15 mouse cellular contexts compared by ENCODE assay signal in the genomic region with DNA sequence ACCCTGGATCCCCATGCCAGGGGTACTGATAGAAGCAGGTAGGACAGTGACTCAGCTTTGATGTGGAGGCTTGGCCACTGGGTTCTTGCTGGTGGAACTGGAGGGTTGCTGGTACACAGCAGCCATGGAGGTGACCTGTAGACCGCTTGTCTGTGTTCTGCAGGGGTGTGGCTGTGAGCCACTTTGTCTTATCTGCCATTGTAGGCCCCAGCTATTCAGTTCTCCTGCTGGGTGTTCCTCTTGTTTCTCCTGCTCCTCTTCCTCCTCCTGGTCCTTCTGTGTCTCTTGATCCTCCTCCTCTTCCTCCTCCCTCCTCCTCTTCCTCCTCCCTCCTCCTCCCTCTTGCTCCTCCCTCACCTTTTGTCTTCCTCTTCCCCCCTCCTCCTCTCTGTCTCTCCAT.
DNase-seq lines count a peak whose midpoint lies in the region; ATAC-seq and TF ChIP-seq lines count a peak whose summit lies in the region.
"Had no signal": no experiment of that assay in that cellular context is flagged by ENCODE, and none has a peak within 500 bp of the region (broad histone marks: within the 10 kb centered on the region; RNA-seq: fewer than 3 reads in every experiment).

No protein-coding gene starts in this region.

- no peak overlapping the region for H3K9ac ChIP-seq in heart, embryonic 15.5 days
- H3K9ac ChIP-seq in heart, adult 2 months (ENCODE audit: low read depth, low read length), result no peak overlapping the region
- peak overlapping the region; percentile 50 for H3K9ac ChIP-seq in liver, embryonic 13.5 days
- no peak overlapping the region for H3K9ac ChIP-seq in midbrain, embryonic 16.5 days (ENCODE audit: low read depth, low read length)
- H3K9ac ChIP-seq: embryonic facial prominence, embryonic 13.5 days had no signal

- H3K9me3 ChIP-seq in heart, embryonic 15.5 days (replicated peaks), result no peaks in the 10 kb centered on the region
- no peaks in the 10 kb centered on the region for H3K9me3 ChIP-seq in E14TG2a.4 (ENCODE audit: low read length)
- no peaks in the 10 kb centered on the region for H3K9me3 ChIP-seq in G1E (replicated peaks)
- H3K9me3 ChIP-seq in liver, embryonic 13.5 days (replicated peaks), result no peaks in the 10 kb centered on the region
- H3K9me3 ChIP-seq in midbrain, embryonic 16.5 days (replicated peaks; ENCODE audit: control insufficient read depth, low read length, poor library complexity, severe bottlenecking), result no peaks in the 10 kb centered on the region
- H3K9me3 ChIP-seq: embryonic facial prominence, embryonic 13.5 days had no signal

- H3K4me2 ChIP-seq in heart, embryonic 15.5 days, result no peak overlapping the region
- peak overlapping the region; percentile 42 for H3K4me2 ChIP-seq in liver, embryonic 13.5 days
- H3K4me2 ChIP-seq in midbrain, embryonic 16.5 days (ENCODE audit: low read length), result no peak overlapping the region
- H3K4me2 ChIP-seq: embryonic facial prominence, embryonic 13.5 days had no signal

- H3K79me2 ChIP-seq in heart, adult 2 months (replicated peaks; ENCODE audit: control insufficient read depth, insufficient read depth, low read length), result peaks cover 2% of the 10 kb centered on the region; the same call in 1 of the 2 replicates

- TF ChIP-seq EP300 in heart, adult 2 months (IDR thresholded peaks at IDR 0.05; ENCODE audit: insufficient read depth, low read depth, low read length), result no peak

- whole genome bisulfite sequencing in heart, embryonic 15.5 days, result 46% methylated on average over 1 of the region's 1 CpGs
- WGBS in heart, adult 2 months, result 65% methylated on average over 1 of the region's 1 CpGs
- WGBS in liver, embryonic 13.5 days (ENCODE audit: insufficient replicate concordance), result 6% methylated on average over 1 of the region's 1 CpGs
- WGBS in midbrain, embryonic 16.5 days, result 81% methylated on average over 1 of the region's 1 CpGs

- H3K36me3 ChIP-seq in heart, embryonic 15.5 days, result no peaks in the 10 kb centered on the region
- no peaks in the 10 kb centered on the region for H3K36me3 ChIP-seq in heart, adult 2 months (ENCODE audit: control insufficient read depth, insufficient read depth, low read length)
- H3K36me3 ChIP-seq in E14TG2a.4 (ENCODE audit: insufficient read depth, low read length) (no peaks in the 10 kb centered on the region), G1E (replicated peaks) (peaks cover 56% of the 10 kb centered on the region)
- H3K36me3 ChIP-seq in liver, embryonic 13.5 days, result peaks cover 24% of the 10 kb centered on the region
- no peaks in the 10 kb centered on the region for H3K36me3 ChIP-seq in midbrain, embryonic 16.5 days (ENCODE audit: control insufficient read depth, insufficient read depth, low read length)
- H3K36me3 ChIP-seq: embryonic facial prominence, embryonic 13.5 days had no signal

- no peak overlapping the region for H3K4me3 ChIP-seq in heart, embryonic 15.5 days
- H3K4me3 ChIP-seq in heart, adult 2 months, result no peak overlapping the region
- 0 out of 2 replicates have a peak overlapping the region, but pooled peaks have one; percentile 17 for H3K4me3 ChIP-seq in E14TG2a.4 (replicated peaks; ENCODE audit: low read length)
- no peak overlapping the region for H3K4me3 ChIP-seq in G1E (ENCODE audit: low read depth, low read length)
- H3K4me3 ChIP-seq in liver, embryonic 13.5 days (replicated peaks), result no peak overlapping the region
- no peak overlapping the region for H3K4me3 ChIP-seq in midbrain, embryonic 16.5 days (ENCODE audit: low read depth, low read length)
- H3K4me3 ChIP-seq: embryonic facial prominence, embryonic 13.5 days had no signal

- TF ChIP-seq CTCF in heart, adult 2 months (IDR thresholded peaks at IDR 0.05), result no peak
- no peak for TF ChIP-seq CTCF in E14TG2a.4 (conservative IDR thresholded peaks at IDR 0.05; ENCODE audit: low read length)
- TF ChIP-seq CTCF in G1E (IDR thresholded peaks at IDR 0.05; ENCODE audit: low read depth, low read length), result no peak

- intact Hi-C loops in heart, adult 2 months (cut with DNase I), result no loop called here

- ATAC-seq in heart, embryonic 15.5 days (replicated peaks; ENCODE audit: insufficient number of reproducible peaks, insufficient read depth, low FRiP score, low read depth), result no peak
- peak; percentile 31; the same call in 1 of the 2 replicates for ATAC-seq in G1E (ENCODE audit: extremely low read depth, insufficient number of reproducible peaks, low FRiP score, poor library complexity, severe bottlenecking)
- ATAC-seq in liver, embryonic 13.5 days (ENCODE audit: low read depth), result peak; percentile 64
- no peak for ATAC-seq in midbrain, embryonic 16.5 days

- H3K27me3 ChIP-seq in heart, embryonic 15.5 days, result no peaks in the 10 kb centered on the region
- H3K27me3 ChIP-seq in heart, adult 2 months (ENCODE audit: control insufficient read depth, insufficient read depth, low read length), result no peaks in the 10 kb centered on the region
- H3K27me3 ChIP-seq in E14TG2a.4 (ENCODE audit: insufficient read depth, low read length) (peaks cover 13% of the 10 kb centered on the region), G1E (ENCODE audit: insufficient read depth, low read length) (peaks cover 36% of the 10 kb centered on the region; the same call in 1 of the 2 replicates)
- H3K27me3 ChIP-seq in liver, embryonic 13.5 days, result no peaks in the 10 kb centered on the region
- H3K27me3 ChIP-seq in midbrain, embryonic 16.5 days (ENCODE audit: control insufficient read depth, insufficient read depth, low read depth, low read length), result no peaks in the 10 kb centered on the region
- H3K27me3 ChIP-seq: embryonic facial prominence, embryonic 13.5 days had no signal

- H3K27ac ChIP-seq in heart, embryonic 15.5 days, result peak overlapping the region; percentile 87
- no peak overlapping the region for H3K27ac ChIP-seq in heart, adult 2 months
- peak overlapping the region; percentile 35 for H3K27ac ChIP-seq in liver, embryonic 13.5 days
- H3K27ac ChIP-seq in midbrain, embryonic 16.5 days (ENCODE audit: low read length), result no peak overlapping the region
- H3K27ac ChIP-seq: embryonic facial prominence, embryonic 13.5 days; stomach, postnatal 0 days had no signal

- DNase-seq in heart, adult 2 months, result no peak
- DNase-seq in G1E (ENCODE audit: low spot score), result no peak
- DNase-seq in liver, embryonic 13.5 days, result no peak
- no peak for DNase-seq in retina, postnatal 1 day
- DNase-seq: cerebellum, postnatal 10 days; heart, postnatal 14 days; kidney, adult 11 months; kidney, postnatal 36 days; right cerebral cortex, postnatal 4 days; thymus, postnatal 4 days had no signal

- no peak for TF ChIP-seq POLR2A in heart, adult 2 months (IDR thresholded peaks at IDR 0.05; ENCODE audit: insufficient read depth, low read depth, low read length)

- H3K4me1 ChIP-seq in heart, embryonic 15.5 days (replicated peaks), result peaks cover 84% of the 10 kb centered on the region
- peaks cover 15% of the 10 kb centered on the region for H3K4me1 ChIP-seq in heart, adult 2 months (ENCODE audit: control insufficient read depth, insufficient read depth, low read length)
- H3K4me1 ChIP-seq in E14TG2a.4 (replicated peaks; ENCODE audit: low read depth, low read length) (peaks cover 94% of the 10 kb centered on the region), G1E (ENCODE audit: insufficient read depth, low read depth, low read length) (peaks cover 66% of the 10 kb centered on the region)
- H3K4me1 ChIP-seq in liver, embryonic 13.5 days (replicated peaks), result peaks cover 95% of the 10 kb centered on the region
- H3K4me1 ChIP-seq in midbrain, embryonic 16.5 days (ENCODE audit: control insufficient read depth, insufficient read depth, low read length), result peaks cover 47% of the 10 kb centered on the region

Comparison
In these comparisons a context has a peak if more than half of its experiments do, and no peak if none do; other contexts are left out.
1. H3K27ac ChIP-seq: peak in heart, embryonic 15.5 days (single experiment) and liver, embryonic 13.5 days (single experiment); none in heart, adult 2 months (single experiment) and midbrain, embryonic 16.5 days (single experiment).
2. ATAC-seq: peak in G1E (single experiment) and liver, embryonic 13.5 days (single experiment); none in heart, embryonic 15.5 days (single experiment) and midbrain, embryonic 16.5 days (single experiment).